Mouse (Mus musculus): ENCODE results near the gene Actr1a. TPM values are rescaled to one million over a fixed set of nuclear protein-coding genes. Genes with fewer than 3 reads are reported as not detected.

Gene Actr1a
- total RNA-seq (2022), result 10 to 100 TPM; 56.5 to 61.5 (median 59.3) TPM

DNA sequence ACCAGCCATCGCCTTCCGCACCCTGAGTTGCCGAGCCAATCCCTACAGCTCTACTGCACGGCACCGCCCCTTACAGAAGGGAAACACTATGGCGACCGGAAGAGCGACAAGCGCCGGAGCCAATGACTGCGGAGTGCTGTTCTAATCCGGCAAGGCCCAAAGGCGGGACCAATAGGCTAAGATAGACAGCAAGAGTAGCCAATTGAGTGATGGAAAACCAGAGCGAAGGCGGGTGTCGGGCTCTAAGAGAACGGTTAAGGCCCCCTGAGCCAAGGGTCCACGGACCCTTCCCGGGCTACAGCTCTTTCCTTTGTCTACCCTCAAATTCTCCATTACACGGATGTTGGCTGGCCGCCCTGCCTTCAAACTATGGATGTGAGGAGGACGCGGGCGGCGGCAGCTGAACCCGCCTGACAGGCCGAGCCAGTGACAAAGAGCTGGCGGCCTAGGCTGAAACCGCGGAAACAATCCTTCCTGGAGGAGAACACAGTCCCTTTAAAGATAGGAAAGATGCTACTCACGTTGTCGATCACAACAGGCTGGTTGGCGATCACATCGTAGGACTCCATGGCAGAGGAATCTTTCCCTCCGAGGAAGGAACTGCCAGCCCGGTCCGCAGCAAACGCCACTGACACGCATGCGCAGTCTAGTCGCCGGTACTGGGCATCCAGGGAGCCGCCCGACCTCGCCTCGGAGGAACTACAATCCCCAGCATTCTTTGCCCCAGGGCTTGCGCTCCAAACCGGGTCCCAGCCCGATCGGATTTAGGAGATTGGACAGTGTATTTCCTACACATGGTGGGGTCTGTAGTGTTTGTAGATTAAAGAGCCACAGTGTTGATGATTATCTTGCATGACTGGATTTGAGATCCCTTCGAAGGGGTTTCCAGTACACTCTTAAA is at the start of gene Actr1a:
Gene Actr1a (minus strand): TSS at position 640 of the 901 bp plus-strand sequence.
- peak; percentile 95 to 96 for DNase-seq (ENCODE audit: low spot score in 2 of 2)

DNA sequence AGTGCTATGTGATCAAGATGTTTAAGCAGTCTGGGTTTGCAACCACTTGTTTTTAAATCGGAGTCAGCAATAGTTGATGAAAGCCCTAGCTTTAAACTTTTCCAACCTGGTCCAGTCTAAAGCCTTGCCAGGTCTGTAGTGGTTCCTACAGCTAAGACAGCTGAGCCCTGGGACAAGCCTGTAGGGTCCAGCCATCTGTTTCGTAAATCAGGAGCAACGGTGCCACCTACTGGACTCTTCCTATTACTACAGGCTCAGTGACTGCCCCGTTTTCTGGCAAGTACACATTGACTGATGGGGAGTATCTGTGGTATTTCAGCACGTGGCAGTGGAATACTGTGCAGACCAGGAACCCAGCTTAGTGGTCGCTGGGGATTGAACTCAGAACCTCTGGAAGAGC is 48.7 kb upstream of the Actr1a start:
- peak; percentile 67 to 71 for DNase-seq (ENCODE audit: low spot score in 2 of 2)

DNA sequence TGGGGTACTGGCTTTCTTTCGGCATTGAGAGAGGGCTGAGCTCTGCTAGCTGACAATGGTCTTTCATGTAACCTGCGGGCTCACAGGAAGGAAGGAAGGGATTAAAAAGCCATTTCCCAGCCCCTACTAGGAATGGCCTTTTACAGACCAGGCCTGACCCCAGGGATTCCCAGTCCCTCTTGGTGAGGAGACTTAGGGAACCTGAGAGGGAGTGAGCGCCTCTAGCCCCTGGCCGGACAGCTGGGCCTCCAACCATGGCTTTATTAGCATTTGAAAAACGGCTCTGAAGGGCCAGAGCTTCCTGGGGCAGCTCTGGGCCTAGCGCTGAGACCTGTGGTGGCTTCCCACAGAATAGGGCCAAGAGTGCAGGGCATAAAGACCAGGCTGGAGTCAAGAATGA is 48.0 kb upstream of the Actr1a start:
- no peak for DNase-seq (ENCODE audit: low spot score in 2 of 2)

DNA sequence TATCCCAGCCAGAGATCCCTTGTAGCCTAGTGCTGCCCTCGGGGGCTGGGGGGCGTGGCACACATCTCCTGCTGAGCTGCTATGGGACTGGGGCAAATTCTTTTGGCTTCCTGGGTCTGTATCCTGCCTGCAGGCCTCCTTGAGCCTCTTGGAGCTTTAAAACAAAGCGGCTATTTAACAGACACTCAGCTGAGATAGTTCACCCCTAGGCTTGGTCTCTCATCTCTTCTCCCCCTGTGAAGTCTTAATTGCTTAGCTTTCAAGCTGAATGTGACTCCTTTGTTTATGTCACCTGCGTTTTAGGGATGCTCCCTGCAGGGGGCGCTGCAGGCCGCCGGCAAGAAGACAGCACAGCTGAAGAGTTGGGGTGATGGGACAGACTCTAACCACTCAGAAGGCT is 39.9 kb upstream of the Actr1a start:
- DNase-seq (ENCODE audit: low spot score in 2 of 2), result no peak

DNA sequence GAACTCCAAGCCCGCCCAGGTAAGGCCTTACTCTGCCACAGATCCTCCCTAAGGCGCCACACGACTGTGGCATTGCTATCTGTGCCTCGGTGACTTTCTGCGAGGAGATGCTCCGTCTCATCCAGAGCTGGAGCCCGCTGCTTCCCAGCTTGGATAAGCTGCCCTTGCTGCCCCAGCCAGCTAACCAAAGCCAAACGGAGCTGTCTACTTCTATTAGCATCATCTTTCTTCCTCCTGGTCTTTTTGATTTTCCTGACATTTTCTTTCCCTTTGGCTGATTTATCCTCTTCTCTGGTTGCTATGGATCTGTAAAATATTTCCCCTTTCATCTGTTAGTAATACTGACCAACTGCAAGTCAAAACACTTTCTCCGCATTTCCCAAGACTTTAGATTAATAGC is 39.0 kb upstream of the Actr1a start:
- no peak for DNase-seq (ENCODE audit: low spot score in 2 of 2)

DNA sequence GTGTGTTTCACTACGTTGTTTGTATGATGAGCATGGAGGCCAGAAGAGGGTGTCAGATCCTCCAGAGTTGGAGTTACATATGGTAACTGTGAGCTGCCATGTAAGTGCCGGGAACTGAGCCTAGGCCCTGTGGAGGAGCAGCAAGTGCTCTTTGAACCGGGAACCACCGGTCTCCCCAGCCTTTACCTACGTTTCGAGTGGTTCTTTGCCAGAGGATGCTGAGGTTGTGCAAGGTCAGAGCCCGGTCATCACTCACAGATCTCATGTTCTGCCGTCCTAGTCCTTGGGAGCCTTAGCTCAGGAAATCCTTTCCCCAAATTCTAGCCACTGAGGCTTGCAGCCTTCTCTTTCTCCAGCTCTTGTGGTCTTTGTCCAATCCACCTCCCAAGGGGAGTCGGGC is 38.6 kb upstream of the Actr1a start:
- no peak for DNase-seq (ENCODE audit: low spot score in 2 of 2)

DNA sequence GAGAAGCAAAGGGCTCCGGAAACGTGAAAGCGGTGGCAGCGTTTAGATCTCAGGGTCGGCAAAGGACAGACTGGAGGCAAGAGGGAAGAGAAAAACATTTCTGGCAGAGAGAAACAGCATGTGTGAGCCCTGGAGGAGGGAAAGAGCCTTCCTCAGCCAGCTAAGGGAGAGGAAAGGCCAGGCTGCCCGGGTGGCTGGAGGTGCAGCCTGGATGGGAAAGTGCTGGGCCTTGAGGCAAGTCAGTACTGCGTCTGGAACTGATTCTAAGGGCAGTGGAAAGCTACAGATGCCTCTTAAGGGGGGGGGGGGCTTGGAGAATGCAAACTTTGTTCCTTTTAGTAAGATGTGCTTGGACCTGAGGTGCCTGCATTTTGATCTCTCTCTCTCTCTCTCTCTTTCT is 38.2 kb upstream of the Actr1a start:
- DNase-seq (ENCODE audit: low spot score in 2 of 2), result no peak

DNA sequence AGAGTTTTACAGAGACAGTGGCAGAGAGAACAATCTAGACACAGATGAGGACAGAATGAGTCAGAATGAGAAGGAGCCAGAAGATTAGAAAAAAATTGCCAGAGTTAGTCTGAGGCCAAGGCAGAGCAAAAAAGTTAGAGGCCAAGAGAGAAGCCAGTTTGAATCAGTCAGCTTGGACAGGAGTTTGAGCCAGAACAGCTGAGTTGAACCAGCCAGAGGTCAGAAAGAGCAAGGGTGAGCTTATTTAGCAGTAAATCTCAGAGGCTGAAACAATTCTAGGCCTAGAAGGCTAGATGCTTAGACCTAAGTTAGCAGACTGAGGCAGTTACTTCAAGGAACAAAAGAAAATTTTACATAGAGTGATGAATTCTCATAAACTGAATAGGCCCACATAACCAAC is 33.7 kb upstream of the Actr1a start:
- DNase-seq (ENCODE audit: low spot score in 2 of 2), result no peak

DNA sequence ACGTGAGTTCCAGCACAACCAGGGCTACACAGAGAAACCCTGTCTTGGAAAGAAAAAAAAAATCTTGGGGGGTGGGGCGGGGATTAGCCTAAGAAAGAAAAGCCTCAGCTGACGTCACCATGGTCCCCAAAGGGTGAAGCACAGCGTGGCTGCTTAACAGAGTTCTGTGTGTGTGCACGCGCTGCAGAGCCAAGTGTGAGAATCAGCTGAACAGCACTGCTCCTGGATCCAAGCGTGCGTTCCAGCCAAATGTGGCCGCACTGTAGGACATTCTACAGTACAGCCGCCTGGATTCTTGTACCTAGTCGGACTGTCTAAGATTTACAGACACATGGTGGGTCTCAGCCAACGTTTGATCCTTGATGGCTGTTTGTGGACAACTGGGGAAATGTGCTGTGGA is 30.9 kb upstream of the Actr1a start:
- no peak for DNase-seq (ENCODE audit: low spot score in 2 of 2)

DNA sequence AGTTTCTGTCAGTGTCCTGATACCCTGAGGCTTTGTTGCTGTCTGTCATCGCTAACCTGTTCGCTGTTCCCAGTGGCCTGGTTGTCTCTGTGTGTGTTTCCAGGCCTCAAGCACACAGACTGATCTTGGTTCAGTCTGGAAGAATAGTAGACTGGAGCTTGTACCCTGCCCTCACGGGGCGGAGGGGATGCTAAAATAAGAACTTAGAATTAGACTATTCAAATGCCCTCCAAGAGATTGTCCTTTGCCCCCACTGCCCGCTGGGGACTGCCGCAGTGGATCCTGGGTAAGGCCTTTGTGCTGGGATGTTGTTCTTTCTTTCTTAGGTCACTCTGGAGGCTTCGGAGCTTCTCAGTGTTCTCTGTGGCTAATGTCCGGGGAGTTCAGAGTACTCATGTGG is 29.7 kb upstream of the Actr1a start:
- DNase-seq (ENCODE audit: low spot score in 2 of 2), result no peak

DNA sequence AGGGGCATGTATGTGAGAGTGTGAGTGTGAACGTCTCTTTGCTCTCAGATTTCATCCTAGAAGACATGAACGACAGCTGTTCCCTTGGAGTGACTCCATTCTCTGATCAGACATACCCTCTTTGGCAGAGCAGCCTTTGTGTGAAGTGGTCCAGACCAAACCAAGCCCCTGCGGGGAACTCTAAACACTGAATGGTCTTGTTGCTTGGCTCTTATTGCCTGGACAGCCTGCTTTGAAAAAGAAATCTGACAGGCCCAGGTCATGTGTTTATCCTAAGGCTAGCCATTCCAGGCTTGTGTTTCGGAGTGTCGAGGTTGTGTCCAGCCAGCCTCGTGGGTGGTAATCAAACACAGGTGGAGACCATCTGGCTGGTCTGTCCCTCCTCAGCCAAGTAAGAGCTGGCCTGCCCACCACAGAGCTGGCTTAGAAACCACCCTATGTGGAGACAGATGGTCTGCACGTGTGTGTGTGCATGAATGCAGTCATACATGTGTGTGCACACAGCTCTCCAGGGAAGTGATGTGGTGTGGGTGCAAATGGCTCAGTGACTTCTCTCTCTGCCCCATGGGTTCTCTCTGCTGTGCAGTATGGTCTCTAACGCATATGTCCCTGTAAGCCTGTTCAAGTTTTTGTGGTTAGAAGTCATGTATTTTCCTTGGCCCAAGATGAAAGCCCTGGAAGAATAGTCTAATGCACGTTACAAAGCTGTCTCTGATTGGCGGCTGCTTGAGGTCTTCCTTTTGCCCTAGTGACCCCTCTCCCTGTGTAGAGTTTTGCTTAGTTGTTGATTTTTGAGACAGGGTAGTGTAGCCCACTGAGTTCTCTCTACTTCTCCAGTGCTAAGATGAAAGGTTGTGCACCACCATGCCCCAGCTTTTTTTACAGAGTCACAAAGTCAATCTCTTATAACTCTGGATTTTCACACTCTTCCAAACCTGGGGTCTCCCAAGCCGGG is 27.1 kb upstream of the Actr1a start:
- no peak for DNase-seq (ENCODE audit: low spot score in 2 of 2)

DNA sequence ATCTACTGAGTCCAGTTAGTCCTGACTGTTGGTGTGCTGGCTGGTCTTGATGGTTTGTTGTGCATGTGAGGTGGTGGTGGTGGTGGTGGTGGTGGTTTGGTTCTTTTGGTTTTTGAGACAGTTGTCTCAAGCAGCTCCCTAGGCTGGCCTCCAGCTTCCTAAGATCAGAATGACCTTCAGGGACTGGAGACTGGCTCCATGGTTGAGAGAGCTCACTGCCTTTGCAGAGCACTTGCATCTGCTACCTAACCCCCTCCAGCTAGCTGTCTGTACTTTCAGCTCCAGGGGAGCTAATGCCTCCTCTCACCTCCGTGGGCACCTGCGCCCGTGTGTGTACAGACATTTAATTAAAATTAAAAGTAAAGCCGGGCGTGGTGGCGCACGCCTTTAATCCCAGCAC is 24.9 kb upstream of the Actr1a start:
- no peak for DNase-seq (ENCODE audit: low spot score in 2 of 2)

DNA sequence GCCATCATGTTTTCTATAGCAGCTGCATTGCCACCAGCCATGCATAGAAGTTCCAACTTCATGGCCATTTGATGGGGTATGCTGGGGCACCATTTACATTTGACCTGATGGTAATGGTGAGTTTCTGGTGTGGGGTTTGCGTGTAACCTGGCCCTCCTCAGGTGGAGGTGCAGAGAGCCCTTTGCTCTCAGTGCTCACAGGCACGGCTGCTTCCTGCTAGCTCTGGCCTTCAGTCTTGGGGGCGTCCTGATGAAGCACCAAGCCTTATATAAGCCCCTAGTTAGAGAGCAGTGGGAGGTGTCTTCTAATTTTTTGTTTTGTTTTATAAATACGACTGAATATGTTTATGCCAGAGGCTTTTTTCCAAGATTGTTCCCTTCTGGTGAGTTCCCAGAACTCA is 22.5 kb upstream of the Actr1a start:
- DNase-seq (ENCODE audit: low spot score in 2 of 2), result no peak

DNA sequence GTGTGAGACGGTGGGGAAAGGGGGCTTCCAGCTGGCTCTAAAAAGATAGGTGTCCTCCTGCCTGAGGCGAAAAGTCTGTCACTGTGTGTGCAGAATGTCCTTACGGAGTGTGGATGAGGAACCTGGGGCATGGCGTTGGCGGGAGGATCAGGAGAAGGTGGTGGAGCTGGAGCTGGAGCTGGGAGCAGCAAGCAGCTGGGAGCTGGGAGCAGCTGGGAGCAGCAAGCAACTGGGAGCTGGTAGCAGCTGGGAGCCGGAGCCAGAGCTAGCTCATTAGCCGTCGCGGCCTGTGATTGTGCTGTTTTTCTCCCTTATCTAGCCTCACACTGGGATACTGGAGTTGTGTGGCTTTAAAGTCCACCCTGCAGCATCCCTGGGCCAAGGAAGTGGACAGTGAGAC is 20.7 kb upstream of the Actr1a start:
- no peak for DNase-seq (ENCODE audit: low spot score in 2 of 2)

DNA sequence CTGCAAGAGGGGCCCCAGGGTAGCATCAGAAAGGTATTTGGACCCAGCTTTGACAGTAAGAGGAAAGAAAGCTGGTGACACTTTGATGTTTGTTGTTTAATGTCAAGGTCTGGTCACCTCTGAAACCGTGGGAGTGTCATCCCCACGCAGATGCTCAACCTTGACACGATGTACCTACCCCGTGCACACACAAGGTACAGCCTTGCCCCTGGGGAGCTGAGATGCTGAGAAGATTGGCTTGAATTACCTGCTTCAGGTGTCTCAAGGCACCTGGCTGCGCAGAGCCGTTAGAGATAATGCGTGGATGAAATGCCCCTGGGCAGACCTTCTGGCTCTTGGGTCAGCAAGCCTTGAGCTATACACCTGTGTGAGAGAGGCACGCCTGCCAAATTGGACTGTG is 18.9 kb upstream of the Actr1a start:
- DNase-seq (ENCODE audit: low spot score in 2 of 2), result no peak

DNA sequence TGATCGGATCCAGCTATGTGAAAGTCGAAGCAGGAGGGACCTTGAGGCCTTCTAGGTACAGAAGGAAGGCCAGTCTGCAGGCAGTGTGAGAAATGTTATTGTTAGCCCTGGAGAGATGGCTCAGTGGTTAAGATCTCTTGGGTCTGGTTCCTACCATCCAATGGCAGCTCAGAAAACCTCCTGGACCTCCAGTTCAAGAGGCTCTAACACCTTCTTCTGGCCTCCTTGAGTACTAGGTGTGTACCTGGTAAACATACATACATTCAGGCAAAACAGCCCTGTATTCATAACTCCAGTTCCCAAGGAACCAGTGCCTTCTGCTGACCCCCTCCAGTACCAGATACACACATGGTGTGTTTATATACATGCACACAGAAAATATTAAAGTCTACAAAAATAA is 18.4 kb upstream of the Actr1a start:
- no peak for DNase-seq (ENCODE audit: low spot score in 2 of 2)

DNA sequence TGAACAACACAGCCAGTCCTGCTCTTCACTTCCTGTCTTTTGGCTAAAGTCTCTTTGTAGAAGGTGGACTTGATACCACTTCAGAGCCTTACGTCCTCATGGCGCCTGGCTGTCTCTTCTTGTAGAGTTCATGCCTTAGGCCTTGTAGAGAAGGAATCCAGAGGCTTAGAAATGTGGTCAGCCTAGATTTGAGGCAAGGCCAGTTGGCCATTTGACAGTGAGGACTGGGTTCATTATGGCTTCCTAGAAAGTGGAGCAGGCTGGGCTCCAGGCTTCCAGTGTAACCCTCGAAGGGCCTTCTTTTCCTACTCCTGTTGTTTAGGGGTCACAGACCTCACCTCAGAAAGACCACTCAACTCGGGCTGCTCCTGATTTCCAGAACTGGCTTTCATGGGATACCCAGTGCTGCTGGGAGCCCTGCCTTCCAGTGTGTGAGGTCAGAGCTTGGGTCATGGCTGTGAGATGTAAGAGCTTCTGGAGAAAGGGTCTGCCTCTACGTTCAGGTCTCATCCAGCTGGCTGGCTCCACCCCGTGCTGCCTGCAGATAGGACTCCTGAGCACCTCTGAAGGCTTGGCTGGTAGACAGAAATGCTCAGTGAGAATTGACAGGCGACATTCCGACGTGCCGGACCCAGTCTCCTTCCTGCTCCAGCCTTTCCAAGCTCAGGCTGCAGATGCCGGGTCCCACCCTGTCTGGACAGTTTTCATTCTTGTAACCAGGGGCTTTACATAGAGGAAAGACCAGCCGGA is 16.7 kb upstream of the Actr1a start:
- no peak for DNase-seq (ENCODE audit: low spot score in 2 of 2)

DNA sequence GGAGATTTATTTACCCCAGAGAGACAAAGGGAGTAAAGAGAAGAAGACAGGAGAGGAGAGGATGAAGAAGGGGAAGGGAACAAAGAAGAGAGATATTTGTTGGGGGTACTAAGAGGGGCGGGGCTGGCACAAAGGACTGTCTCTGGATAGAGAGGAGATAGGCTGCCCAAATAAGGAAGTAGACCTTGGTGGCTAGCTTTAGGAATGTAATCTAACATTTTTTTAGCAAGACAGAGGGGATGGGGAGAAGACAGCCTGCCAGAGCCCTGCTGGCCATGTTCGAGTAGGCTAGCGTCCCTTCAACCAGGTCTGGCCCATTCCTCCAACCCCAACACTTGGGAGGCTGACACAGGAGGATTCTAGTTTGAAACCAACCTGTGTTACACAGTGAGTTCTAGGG is 14.0 kb upstream of the Actr1a start:
- DNase-seq (ENCODE audit: low spot score in 2 of 2), result no peak

DNA sequence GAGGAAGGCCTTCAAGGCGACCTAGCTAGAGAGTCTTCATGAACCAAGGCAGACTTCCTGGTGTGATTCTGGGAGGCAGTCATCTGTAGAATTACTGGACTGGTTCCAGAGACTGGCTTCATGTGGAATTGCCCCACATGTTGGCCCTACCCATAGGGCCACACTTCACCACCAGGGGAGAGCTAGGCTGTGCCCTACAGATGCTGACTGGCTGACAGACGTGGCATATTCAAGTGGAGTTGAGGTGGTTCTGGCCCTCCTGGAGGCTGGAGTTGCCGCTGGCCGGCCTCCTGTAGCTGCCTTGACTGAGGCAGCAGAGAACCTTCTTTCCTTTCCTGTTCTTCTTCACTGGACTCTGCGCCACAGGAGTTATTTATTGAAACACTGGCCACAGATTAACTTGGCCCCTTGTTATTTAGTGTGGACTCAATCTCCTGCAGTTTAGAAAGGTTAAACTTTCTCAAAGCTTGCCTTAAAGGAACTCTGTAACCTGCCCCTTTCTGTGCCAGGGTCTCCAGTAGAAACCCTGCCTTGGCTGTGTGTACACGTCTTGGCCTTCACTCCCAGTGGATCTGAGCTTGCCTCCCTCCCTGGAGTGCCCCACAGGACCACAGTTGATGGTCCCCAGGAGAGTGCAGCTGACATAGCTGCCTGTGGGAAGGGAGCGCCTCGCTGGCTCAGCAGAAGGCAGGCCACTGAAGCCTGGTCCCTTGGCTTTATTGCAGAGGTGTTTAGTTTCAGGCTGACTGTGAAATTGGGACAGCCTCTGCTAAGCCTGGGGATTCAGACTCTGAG is 11.2 kb upstream of the Actr1a start:
- DNase-seq (ENCODE audit: low spot score in 2 of 2), result no peak

DNA sequence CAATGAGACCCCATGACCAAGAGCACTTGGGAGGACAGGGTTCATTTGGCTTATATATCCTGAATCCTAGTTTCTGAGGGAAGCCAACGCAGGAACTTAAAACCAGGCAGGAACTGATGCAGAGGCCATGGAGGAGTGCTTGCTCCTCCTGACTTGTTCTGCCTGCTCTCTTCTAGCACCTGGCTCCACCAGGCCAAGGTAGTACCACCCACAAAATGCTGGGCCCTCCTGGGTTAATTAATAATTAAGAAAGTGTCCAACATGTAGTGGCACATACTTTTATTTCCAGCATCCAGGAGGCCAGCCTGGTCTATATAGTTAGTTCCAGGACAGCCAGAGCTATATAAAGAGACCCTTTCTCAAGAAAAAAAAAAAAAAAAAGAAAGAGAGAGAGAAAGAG is 8.5 kb upstream of the Actr1a start:
- DNase-seq (ENCODE audit: low spot score in 2 of 2), result no peak

DNA sequence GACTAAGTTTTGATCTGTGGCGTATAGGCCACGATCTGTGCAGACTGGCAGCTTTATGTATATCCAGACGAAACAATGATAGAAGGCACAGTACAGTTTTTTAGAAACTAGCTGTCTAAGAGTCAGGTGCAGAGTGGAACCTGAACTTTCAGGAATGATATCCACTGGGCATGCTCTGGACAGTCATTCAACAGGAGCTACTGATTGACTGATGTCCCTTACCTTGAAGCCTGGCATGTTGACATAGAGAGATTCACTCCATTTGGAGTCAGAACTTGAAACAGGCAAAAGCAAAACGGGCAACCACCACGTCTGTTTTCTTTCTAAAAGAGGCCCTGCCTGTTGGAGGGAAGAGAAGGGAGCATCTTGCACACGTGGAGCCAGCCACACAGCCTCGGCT is 5.0 kb upstream of the Actr1a start:
- no peak for DNase-seq (ENCODE audit: low spot score in 2 of 2)
